Mouse (Mus musculus) CD8-positive naive resting alpha-beta T cell, adult 2 months (primary cell): ENCODE results near the gene Slc22a4.
A peak's percentile ranks its signal among the peaks of the same experiment; 100 is the strongest.
"Not testable (repeated sequence)": the region's sequence is repeated elsewhere in the genome, so short reads cannot be mapped to it uniquely, and the experiment has no call there.

Experiments
- DNase-seq, 2 experiments: peaks; one replicate each; pipeline ENCODE4 v3.0.0; 2022; ENCODE audit warnings: low read depth in 2 of 2, low spot score in 2 of 2

The Slc22a4 gene

GRCm38 (mm10) chr11:54058056-54058617 is 30.2 kb upstream of the Slc22a4 start:
- DNase-seq: no peak

DNA sequence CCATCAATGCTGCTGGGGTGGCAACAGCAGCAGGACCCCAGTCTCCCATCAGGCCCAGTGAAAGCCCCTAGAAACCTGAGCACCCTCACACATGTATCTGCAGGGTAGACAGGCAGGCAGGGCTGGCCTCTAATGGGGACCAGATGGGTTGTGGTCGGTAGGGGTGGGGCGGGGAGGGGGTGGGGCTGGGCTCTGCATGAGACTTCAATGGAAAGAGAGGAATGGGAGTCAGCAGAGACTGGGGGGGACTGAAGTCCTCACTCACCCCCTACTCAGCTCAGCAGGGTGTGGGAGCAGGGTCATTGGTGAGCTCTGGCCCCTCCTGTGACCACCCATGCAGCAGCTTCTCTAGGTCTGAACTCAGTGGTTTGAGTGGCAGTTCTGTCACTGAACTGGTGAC is 29.5 kb upstream of the Slc22a4 start:
- DNase-seq: no peak

GRCm38 (mm10) chr11:54056132-54056531 is 28.2 kb upstream of the Slc22a4 start:
- DNase-seq: no peak

DNA sequence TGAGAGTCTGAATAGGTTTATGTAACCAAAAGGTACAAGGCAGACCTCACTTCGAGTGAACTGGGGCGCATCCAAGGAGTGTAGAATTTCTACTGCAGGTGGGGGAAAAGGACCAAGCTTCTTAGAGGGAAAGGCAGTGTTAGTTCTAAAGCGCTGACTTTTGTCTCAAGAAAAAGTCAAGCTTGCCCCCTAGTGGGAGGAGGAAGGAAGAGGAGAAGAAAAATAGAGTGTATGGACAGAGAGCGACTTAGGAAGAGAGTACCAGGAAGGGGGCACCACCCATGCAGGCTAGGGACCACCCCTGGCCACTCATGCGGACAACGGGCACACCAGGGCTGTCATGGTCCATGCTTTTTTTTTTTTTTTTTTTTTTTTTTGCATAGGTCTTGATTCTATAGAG is 26.4 kb upstream of the Slc22a4 start:
- DNase-seq: peak in 1 of 2 experiments; percentile 33

DNA sequence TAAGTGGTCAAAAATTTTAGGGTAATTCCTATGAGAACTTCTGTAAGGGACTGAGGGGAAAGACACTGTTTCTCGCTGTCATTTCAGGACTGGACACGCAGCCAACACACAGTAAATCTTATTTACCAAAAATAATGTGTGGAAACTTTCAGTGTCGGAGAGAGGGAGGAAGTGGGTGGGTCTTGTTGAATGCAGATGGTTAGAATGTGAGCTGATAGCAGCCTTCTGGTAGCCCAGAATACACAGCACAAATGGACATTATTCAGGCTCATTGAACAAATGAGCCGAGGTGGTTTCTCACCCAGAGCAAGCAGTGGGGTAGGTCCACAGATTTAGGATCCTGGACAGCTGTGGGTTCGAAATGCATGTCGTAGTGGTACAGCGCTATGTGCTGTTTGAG is 25.2 kb upstream of the Slc22a4 start:
- DNase-seq: no peak

DNA sequence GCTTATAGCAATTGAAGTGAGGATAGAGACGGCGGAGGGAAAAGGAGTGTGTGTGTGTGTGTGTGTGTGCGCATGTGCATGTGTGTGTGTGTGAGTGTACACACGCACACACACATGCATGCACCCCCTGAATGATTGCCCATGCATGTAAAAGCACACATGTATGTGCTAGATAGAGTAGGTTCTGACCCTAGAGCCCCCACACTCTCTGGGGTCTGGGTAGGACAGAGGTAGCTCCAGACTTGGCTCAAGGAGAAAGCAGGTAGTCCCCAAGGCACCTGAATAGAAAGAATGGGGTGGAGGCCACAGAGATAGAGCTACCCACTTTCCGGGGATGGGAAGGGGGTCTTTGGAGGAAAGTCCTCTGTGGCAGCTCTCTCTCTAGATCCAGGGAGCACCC is 24.2 kb upstream of the Slc22a4 start:
- no peak for DNase-seq

DNA sequence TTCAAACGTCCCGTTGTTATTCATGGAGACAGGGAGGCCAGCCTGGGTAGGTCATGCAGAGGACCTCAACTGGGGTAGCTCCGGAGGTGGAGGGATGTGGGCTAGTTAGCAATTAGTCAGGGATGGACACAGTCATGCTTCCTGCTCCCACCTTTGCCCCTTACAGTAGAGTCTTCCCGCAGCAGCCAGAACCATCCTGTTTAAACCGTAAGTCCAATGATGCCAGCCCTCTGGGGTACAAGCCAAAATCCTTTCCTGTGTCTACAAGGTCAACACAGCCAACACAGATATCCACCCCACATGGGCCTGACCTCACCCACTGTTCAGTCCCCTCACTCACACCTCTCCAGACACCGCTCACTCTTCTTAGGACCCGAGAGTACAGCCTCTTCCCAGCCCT is 23.3 kb upstream of the Slc22a4 start:
- DNase-seq: no peak

- no peak for DNase-seq
Observed at GRCm38 (mm10) chr11:54050205-54050604, 22.3 kb upstream of the Slc22a4 start.

DNA sequence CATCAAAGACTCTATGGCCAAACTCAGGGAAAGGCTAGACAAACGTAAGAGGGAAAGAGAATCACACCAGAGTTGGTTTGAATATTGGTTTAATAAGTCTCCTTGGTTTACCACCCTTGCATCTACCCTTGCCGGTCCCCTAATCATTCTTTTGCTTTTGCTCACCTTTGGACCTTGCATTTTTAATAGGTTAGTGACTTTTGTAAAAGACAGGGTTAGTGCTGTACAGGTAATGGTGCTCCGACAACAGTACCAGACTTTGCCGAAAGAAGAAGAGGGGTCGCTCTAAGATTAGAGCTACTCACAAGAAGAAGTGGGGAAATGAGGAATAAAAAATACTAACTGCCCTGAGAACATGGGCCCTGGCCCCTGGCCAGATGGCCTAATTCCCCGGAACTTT is 12.8 kb upstream of the Slc22a4 start:
- DNase-seq: no peak

DNA sequence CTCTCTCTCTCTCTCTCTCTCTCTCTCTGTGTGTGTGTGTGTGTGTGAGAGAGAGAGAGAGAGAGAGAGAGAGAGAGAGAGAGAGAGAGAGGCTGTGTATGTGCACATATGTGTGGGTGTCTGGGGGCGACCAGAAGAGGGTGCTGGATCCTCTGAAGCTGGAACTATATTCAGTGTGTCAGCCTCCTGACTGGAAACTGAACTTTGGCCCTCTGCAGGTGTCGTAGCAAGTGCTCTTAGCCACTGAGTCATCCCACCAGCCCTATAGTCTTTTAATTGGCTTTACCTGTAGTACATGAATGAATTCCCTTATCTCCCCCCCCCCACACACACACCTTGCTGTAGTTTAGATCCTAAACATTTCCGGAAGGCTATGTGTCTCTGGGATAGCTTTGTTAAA is 5.0 kb upstream of the Slc22a4 start:
- not testable (repeated sequence) for DNase-seq

- DNase-seq: no peak
Observed at GRCm38 (mm10) chr11:54028997-54029396, 1.1 kb upstream of the Slc22a4 start.

DNA sequence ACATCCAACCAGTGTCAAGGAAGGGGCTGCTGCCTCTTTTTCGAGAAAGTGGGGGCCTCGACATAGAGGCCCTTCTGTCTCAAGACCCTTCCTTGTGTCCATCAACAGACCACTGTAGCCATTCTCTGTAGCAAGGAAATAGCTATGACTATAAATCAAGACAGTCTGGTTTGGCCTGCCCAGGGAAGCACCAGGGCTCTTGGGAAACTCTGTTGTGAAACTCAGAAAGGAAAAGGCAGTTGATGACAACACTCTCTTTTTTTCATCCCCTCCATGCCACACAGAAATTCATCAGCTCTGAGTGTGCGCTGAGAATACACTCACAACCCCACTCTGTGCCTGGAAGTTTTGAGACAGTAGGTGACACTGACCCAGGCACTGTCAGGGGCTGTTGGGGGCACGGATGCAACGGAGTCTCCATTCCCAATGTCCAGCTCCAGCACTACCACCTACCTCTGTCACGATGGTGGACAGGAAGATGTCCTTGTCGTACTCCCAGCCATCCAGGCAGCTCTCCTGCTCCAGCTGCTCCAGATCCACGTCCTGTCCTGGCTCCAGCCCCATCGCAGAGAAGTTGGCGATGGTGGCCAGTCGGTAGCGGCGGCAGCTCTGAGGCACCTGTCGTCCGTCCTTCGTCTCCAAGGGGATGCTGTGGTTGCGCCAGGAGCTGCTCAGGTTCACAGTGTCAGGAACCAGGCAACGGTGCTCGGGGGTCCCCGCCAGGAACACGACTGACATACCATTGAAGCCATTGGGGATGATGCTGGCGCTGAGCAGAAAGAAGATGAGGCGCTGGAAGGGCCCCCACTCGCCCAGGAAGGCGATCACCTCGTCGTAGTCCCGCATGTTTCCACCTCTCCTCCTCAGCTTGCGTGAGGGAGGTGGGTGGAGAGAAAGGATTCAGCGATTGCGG is 503 bp downstream of the Slc22a4 start:
- DNase-seq: no peak

- no peak for DNase-seq
Observed at GRCm38 (mm10) chr11:54026491-54027041, 1.3 kb downstream of the Slc22a4 start.

GRCm38 (mm10) chr11:54021396-54022093 is 6.3 kb downstream of the Slc22a4 start:
- no peak for DNase-seq

DNA sequence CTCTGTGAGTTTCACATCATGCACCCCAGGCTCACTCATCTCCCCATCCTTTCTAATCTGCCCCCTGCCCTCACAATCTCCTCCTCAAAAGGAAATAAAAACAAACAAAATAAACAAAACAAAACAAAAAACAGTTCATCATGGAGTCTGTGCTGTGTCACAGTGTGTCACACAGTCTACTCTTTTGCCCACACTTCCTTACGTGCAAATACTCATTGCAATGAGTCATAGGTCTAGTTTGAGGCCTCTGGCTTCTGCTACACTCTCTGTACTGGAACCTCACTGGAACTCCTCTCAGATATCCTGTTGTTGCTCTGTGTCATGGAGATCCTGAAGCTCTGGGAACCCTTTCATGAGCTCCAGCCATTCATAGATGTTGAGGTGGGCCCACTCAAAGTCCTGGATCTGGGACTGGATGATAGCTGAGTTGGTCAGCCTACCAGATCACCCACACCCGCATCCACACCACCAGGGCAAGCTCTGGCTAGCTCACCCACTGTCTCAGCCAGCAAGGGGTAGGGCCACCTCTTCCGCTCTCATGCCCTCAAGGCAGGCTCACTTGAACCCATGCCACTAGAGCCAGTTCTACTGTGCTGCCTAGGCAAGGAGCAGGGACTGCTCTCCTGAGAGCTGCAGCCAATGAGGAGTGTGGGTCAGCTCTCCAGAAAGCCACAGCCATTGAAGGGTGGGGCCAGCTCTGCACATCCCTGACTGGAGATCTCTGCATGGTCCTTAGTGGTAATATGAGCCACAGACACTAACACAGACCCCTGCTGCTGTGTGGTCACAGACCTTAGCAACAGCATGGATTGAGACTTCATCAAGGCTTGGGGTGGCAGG is 8.8 kb downstream of the Slc22a4 start:
- no peak for DNase-seq

GRCm38 (mm10) chr11:54017596-54017995 is 10.3 kb downstream of the Slc22a4 start:
- no peak for DNase-seq

GRCm38 (mm10) chr11:54016051-54016450 is 11.8 kb downstream of the Slc22a4 start:
- DNase-seq: no peak

GRCm38 (mm10) chr11:54012961-54013360 is 14.9 kb downstream of the Slc22a4 start:
- no peak for DNase-seq

GRCm38 (mm10) chr11:54011255-54011654 is 16.6 kb downstream of the Slc22a4 start:
- no peak for DNase-seq

DNA sequence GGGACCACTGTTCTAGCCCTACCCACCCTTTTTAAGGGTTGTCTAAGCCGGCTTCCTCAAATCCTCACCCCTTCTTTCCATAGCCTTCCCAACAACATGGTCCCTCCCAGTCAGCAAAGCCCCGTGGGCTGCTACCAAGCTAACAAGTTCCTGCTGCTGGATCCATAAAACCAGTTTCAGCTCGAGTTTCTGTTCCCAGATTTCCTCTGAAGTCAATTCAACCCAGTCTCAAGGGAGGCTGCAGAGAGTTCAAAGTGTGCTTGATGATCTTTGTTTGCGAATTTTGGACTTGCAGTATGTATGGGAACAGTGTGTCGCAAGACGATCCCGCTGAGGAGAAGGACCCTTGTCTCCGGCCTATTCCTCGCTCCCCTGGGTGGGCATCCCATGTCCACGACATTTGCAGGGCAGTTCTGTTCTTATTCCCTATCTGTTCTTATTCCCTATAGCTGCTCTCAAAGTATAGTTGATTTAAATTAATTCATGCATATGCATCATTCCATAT is 19.4 kb downstream of the Slc22a4 start:
- no peak for DNase-seq

DNA sequence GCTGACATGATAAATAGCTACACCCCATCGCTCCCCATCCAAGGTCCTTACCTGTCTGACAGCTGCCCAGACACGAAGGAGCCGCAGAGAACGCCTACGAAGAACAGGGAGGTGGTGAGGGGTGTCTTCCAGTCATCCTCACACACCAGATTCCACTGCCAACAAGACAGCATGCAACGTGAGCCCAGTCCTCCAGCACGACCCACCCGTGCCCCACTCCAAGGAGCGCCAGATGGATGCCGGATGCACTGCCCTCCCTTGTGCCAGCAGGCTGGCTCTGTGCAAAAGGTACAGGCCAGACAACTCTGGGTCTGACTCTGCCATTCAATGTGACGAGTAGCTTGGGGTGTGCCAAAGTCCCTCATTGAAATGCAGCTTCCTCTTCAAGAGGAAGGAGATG is 20.2 kb downstream of the Slc22a4 start:
- no peak for DNase-seq
